In the genomic region with DNA sequence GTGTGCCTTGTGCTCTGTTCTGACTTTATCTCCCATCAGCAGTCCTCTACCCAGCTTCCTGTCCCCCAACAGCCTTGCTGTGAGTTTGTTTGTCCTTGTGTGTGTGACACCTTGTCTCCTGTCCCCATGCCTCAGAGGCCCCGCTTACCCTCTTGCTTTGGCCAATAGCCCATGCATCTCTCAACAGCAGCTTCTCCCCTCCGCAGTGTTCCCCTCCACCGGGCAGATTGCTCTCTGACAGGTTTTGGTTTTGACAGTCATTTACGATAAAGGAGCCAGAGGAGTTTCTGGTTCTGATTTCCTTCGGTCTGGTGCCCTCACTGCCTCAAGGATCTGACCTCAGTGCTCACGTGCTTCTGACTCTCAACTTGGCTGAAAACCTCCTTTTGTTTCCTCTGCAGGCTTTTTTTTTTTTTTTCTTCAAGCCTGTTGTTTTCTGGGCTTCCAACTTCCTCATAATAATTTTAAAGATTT, we compare ENCODE assay signal across 9 mouse cellular contexts. TPM values are rescaled to one million over a fixed set of nuclear protein-coding genes. Genes with fewer than 3 reads are reported as not detected.
A peak's percentile ranks its signal among the peaks of the same experiment; 100 is the strongest.
DNase-seq lines count a peak whose midpoint lies in the region; ATAC-seq and TF ChIP-seq lines count a peak whose summit lies in the region.
"Had no signal": no experiment of that assay in that cellular context is flagged by ENCODE, and none has a peak within 500 bp of the region (broad histone marks: within the 10 kb centered on the region; RNA-seq: fewer than 3 reads in every experiment).

No protein-coding gene starts in this region.

- H3K27me3 ChIP-seq in heart, embryonic 16.5 days (ENCODE audit: control insufficient read depth, insufficient read depth, low read length): no peaks in the 10 kb centered on the region
- H3K27me3 ChIP-seq in liver, embryonic 12.5 days (replicated peaks): no peaks in the 10 kb centered on the region
- no peaks in the 10 kb centered on the region for H3K27me3 ChIP-seq in cerebellum, adult 2 months (ENCODE audit: control insufficient read depth, insufficient read depth, low read length)
- H3K27me3 ChIP-seq: embryonic facial prominence, embryonic 13.5 days had no signal

- H3K36me3 ChIP-seq in heart, embryonic 16.5 days (ENCODE audit: control insufficient read depth, insufficient read depth): no peaks in the 10 kb centered on the region
- no peaks in the 10 kb centered on the region for H3K36me3 ChIP-seq in liver, embryonic 12.5 days
- H3K36me3 ChIP-seq: embryonic facial prominence, embryonic 13.5 days had no signal

- DNase-seq in CD8-positive naive resting alpha-beta T cell, adult 2 months (ENCODE audit: low read depth in 2 of 2, low spot score in 2 of 2): peak; percentile 3 to 20
- DNase-seq in adrenal gland, adult 8-10 months: peak; percentile 54
- peak; percentile 25 to 41 for DNase-seq in spleen, postnatal 36 days (ENCODE audit: low spot score in 2 of 2)
- DNase-seq in cerebellum, adult 2 months: no peak
- DNase-seq in ovary, adult 18-20 months (ENCODE audit: low spot score): no peak

- WGBS in heart, embryonic 16.5 days: 6% methylated on average over 6 of the region's 6 CpGs
- WGBS in liver, embryonic 12.5 days (ENCODE audit: insufficient replicate concordance): 7% methylated on average over 6 of the region's 6 CpGs
- 34% methylated on average over 6 of the region's 6 CpGs for WGBS in cerebellum, adult 2 months

- H3K27ac ChIP-seq in heart, embryonic 16.5 days (ENCODE audit: low read length): peak overlapping the region; percentile 83
- 0 out of 2 replicates have a peak overlapping the region, but pooled peaks have one; percentile 23 for H3K27ac ChIP-seq in liver, embryonic 12.5 days
- no peak overlapping the region for H3K27ac ChIP-seq in cerebellum, adult 2 months (ENCODE audit: insufficient read depth, low read length)
- H3K27ac ChIP-seq: embryonic facial prominence, embryonic 13.5 days had no signal

- H3K9me3 ChIP-seq in heart, embryonic 16.5 days (replicated peaks; ENCODE audit: control insufficient read depth, low read length): no peaks in the 10 kb centered on the region
- no peaks in the 10 kb centered on the region for H3K9me3 ChIP-seq in liver, embryonic 12.5 days (replicated peaks)
- H3K9me3 ChIP-seq: embryonic facial prominence, embryonic 13.5 days had no signal

- 0 out of 2 replicates have a peak overlapping the region, but pooled peaks have one; percentile 1 for H3K9ac ChIP-seq in heart, embryonic 16.5 days (ENCODE audit: low read length)
- H3K9ac ChIP-seq in liver, embryonic 12.5 days: no peak overlapping the region
- H3K9ac ChIP-seq: embryonic facial prominence, embryonic 13.5 days had no signal

- peaks cover 44% of the 10 kb centered on the region for H3K4me1 ChIP-seq in heart, embryonic 16.5 days (ENCODE audit: control insufficient read depth, insufficient read depth, low read length)
- peaks cover 33% of the 10 kb centered on the region for H3K4me1 ChIP-seq in liver, embryonic 12.5 days
- H3K4me1 ChIP-seq in cerebellum, adult 2 months (ENCODE audit: control insufficient read depth, insufficient read depth, low read length): peaks cover 6% of the 10 kb centered on the region; the same call in 1 of the 2 replicates

- no peak overlapping the region for H3K4me3 ChIP-seq in heart, embryonic 16.5 days (ENCODE audit: low read length)
- H3K4me3 ChIP-seq in liver, embryonic 12.5 days: no peak overlapping the region
- no peak overlapping the region for H3K4me3 ChIP-seq in cerebellum, adult 2 months (replicated peaks; ENCODE audit: insufficient read depth, low read depth, low read length)
- H3K4me3 ChIP-seq: embryonic facial prominence, embryonic 13.5 days had no signal

- ATAC-seq in heart, embryonic 16.5 days (replicated peaks; ENCODE audit: extremely low read depth, insufficient read depth, low FRiP score): peak; percentile 61
- 0 out of 2 replicates have a peak, but pooled peaks have one; percentile 44 for ATAC-seq in liver, embryonic 12.5 days
- no peak for ATAC-seq in frontal cortex, adult (ENCODE audit: low TSS enrichment)

- TF ChIP-seq CTCF in cerebellum, adult 2 months (IDR thresholded peaks at IDR 0.05; ENCODE audit: borderline replicate concordance, insufficient read depth, low read depth, low read length): no peak

- no peak overlapping the region for H3K4me2 ChIP-seq in heart, embryonic 16.5 days (ENCODE audit: low read depth, low read length)
- H3K4me2 ChIP-seq in liver, embryonic 12.5 days: no peak overlapping the region
- H3K4me2 ChIP-seq: embryonic facial prominence, embryonic 13.5 days had no signal

- no peak for TF ChIP-seq POLR2A in cerebellum, adult 2 months (IDR thresholded peaks at IDR 0.05; ENCODE audit: borderline replicate concordance, insufficient read depth, low read length)

RNA-seq across cellular contexts. Expression of a gene that starts 11.1 kb away (rescaled TPM):
- total RNA-seq in adrenal gland, adult 8-10 months (2022): 100 to 1,000 TPM; 153 to 311 (median 234) TPM
- polyA plus RNA-seq in heart, embryonic 16.5 days (2015; fragmentation: Nextera tagmentation; extraction: Ambion mirVana): 22.3 and 26.5 TPM in 2 replicates
- 2.8 and 3.4 TPM in 2 replicates for polyA plus RNA-seq in liver, embryonic 12.5 days (2016; fragmentation: Nextera tagmentation; extraction: Ambion mirVana)
- 51.5 and 55.8 TPM in 2 replicates for polyA plus RNA-seq in cerebellum, adult 2 months (2012; rRNA removed)

RNA-seq across cellular contexts. Expression of a gene that starts 40.2 kb away (rescaled TPM):
- 1 to 10 TPM; 2.6 to 7.0 (median 3.0) TPM for total RNA-seq in adrenal gland, adult 8-10 months (2022)
- 36.8 and 38.4 TPM in 2 replicates for polyA plus RNA-seq in heart, embryonic 16.5 days (2015; fragmentation: Nextera tagmentation; extraction: Ambion mirVana)
- polyA plus RNA-seq in liver, embryonic 12.5 days (2016; fragmentation: Nextera tagmentation; extraction: Ambion mirVana): 45.4 TPM in 2 replicates
- 0.49 and 0.65 TPM in 2 replicates for polyA plus RNA-seq in cerebellum, adult 2 months (2012; rRNA removed)

Comparison
In these comparisons a context has a peak if more than half of its experiments do, and no peak if none do; other contexts are left out.
1. DNase-seq: peak in CD8-positive naive resting alpha-beta T cell, adult 2 months (2 of 2), adrenal gland, adult 8-10 months (single experiment) and spleen, postnatal 36 days (2 of 2); none in cerebellum, adult 2 months (0 of 2) and ovary, adult 18-20 months (single experiment).
2. RNA of a gene that starts 40.2 kb away (polyA plus RNA-seq): 45.4 TPM in liver, embryonic 12.5 days and 36.8 to 38.4 TPM in heart, embryonic 16.5 days; 0.49 to 0.65 TPM in cerebellum, adult 2 months; every median in the first group is over 10 times any median in the second.